Mouse (Mus musculus) ES-CJ7 (cell line): ENCODE measurements at regions not wholly inside any gene's neighbourhood (a gene's known extent, or its start where the extent isn't known, plus 50 kb on each side); places are given as distances from the start of the nearest gene placed in this dataset.
"Not testable (repeated sequence)": the region's sequence is repeated elsewhere in the genome, so short reads cannot be mapped to it uniquely, and the experiment has no call there.

Experiments used
- DNase-seq: peaks from one replicate; pipeline ENCODE4 v3.0.0; 2011; ENCODE audit warnings: low read depth, low spot score

DNA sequence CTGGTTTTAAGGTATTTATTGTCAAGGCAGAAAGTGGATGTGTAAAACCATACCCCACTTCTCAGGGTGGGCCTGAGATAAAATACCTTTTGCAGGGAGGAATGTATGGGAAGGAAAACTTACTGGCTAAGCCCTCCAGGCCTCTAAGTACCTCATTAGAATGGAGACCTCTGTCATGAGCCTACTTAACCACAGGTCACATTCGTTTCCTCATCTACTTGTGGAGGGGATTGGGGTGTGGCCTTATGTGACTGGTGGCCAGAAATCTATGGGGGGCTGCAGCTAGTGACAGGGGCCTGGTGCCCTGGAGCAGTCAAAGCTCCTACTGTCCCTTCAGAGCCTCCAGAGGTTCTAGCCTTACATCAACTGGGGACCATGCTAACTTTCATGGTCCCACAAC is 1020.0 kb downstream of the Adam6a start:
- no peak for DNase-seq

DNA sequence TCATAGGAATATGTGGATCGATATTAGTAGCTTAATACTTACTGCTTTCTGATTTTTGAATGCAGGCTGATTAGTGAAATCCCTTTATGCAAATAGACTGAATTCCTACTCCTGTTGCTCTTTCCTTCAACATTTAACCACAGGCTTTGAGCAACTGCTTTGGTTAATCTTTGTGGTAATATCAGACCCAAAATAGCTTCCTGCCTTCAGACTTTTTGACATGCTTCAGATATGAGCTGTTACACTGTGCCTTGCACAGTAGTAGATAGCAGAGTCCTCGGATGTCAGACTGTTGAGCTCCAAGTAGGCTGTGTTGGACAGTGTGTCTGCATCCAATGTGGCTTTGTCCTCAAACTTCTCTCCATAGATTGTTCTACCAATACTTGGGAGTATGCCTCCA is 1020.6 kb downstream of the Adam6a start:
- no peak for DNase-seq

DNA sequence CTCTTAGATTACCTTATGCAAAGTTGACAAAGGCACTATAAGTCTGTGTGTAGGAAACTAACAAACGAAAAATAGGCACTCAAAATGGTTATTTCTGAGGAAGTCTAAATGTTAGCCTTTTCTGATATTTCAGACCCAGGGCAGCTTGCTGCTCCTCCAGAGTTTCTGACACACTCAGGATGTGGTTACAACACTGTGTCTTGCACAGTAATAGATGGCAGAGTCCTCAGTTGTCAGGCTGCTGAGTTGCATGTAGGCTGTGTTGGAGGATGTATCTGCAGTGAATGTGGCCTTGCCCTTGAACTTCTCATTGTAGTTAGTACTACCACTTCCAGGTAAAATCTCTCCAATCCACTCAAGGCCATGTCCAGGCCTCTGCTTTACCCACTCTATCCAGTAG is 1039.7 kb downstream of the Adam6a start:
- no peak for DNase-seq

DNA sequence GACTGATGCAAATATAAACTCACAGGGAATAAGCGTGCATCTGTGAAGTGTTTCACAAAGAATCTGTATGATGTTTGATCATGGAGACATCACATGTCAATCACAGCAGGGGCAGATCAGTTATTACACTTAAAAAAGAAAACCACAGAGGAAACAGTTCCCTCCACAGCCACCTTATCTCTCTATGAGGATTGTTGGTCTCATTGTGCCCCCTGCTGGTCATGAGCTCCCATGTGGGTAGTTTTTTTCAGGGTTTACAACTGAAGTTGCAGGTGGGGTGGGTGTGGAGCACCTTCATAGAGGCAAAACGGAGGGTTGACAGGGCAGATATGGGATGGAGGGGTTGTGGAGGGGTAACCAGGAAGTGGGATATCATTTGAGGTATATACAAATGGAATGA is 1043.5 kb downstream of the Adam6a start:
- peak; percentile 58 for DNase-seq

DNA sequence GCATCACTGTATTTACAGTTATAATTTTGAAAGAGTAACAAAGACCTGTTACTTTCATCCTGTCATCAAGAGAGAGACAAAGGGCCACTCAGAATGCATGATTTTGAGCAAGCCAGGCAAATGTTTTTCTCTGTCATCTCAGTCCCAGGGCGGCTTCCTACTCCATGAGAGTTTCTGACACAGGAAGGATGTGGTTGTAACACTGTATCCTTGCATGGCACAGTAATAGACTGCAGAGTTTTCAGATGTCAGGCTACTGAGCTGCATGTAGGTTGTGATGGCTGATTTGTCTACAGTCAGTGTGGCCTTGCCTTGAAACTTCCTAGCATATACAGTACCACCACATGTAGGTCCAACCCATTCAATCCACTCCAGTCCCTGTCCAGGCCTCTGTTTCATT is 1054.0 kb downstream of the Adam6a start:
- DNase-seq = no peak

DNA sequence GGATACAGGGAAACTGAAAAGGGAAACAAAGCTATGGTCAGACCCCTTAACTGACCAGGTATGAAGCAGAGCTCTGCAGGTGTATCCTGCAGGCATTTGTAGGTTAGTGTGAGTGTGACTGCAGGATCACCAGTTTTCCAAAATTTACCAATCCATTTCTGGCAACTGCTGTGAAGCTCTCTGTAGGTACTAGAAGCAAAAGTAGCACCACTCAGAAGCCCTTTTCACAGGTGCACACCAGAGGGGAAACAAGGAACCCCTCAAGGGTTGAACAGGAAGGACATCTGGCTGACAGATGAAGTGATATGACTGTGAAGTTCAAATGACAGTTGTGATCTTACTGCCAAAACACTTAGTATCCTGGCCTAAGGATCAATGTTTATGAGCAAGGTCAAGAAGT is 1065.5 kb downstream of the Adam6a start:
- no peak for DNase-seq

DNA sequence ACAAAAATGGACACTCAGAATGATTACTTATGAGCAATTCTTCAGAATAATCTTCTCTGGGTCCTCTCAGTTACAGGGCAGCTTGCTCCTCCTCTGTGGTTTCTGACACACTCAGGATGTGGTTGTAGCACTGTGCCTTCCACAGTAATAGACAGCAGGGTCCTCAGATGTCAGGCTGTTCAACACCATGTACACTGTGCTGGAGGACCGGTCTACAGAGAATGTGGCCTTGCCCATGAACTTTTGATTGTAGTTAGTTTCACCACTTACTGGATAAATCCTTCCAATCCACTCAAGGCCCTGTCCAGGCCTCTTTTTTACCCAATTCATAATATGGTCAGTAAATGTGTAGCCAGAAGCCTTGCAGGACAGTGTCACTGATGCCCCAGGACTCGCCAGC is 1068.4 kb downstream of the Adam6a start:
- DNase-seq = no peak

DNA sequence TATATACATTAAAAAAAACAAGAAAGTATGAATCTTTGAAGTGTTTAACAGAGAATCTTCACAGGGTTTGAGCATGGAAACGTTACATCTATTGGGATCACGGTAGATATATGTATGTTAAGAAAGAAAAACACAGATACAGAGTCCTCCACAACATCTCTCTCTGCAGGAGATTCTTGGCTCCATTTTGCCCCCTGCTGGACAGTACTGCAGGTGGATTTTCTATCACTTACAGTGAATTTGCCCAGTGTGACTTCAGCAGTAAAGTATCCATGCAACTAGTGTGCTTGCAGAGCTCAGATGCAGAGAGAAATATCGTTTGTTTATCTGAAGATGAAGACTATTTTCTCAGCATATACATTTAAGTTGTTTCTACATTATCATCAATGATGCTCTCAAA is 1071.5 kb downstream of the Adam6a start:
- no peak for DNase-seq

DNA sequence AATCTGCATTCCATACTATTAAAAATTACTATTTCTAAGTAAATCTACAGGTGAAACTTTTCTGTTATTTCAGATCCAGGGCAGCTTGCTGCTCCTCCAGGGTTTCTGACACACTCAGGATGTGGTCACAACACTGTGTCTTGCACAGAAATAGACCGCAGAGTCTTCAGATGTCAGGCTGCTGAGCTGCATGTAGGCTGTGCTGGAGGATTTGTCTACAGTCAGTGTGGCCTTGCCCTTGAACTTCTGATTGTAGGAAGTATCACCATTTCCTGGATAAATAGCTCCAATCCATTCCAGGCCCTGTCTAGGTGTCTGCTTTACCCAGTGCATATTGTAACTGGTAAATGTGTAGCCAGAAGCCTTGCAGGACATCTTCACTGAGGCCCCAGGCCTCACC is 1072.0 kb downstream of the Adam6a start:
- DNase-seq = no peak

DNA sequence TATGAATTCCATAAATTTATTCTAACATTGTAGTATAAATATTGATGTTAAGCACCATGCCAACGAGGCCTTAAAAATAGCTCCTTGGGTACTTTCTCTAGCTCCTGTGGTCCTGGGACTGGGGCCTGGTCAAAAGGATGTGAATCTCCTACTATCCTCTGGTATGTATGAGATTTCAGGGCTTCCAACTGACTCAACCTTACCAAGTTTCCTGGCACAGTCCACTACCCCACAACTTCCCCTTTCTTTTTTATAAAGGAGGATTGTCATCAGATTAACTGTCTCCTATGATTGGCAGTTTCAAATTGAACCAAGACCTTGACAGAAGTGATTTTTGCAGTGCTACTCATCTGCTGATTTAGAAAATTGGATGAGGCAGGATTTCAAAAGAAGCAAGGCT is 1097.4 kb downstream of the Adam6a start:
- no peak for DNase-seq

DNA sequence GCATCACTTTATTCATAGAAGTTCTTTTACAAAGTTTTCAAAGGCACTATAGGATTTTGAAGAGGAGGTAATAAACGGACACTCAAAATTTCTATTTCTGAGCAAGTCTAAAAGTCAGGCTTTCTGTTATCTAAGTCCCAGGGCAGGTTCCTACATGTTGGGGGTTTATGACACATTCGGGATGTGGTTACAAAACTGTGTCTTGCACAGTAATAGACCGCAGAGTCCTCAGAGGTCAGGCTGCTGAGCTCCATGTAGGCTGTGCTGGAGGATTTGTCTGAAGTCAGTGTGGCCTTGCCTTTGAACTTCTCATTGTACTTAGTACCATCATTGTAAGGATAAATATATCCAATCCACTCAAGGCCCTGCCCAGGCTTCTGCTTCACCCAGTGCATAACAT is 1102.7 kb downstream of the Adam6a start:
- no peak for DNase-seq

DNA sequence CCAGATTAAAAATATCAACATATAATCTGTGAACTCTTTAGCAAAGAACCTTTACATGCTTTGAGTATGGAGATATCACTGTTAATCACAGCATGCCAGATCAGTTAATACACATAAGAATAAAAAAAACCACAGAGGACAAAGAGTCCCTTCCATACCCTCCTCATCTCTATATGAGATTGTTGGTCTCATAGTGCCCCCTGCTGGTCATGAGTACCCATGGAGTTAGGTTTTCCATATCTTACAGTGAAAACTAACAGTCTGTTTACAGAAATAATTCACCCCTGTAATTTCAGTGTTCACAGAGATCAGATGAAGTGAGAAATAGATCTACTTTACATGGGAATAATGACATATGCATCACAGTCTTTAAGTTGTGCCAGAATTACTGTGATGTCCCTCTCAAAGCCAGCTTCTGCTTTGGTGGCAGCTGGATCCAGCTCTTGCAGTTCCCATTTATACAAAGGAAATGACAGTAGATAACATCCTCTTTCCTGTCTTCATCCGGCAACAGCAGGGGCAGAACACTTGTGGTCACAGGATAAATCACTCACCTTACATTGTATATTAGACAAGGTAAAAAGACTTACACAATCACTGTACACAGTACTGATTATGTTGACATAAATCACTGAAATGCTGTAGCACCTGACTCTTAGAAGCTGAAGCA is 1106.9 kb downstream of the Adam6a start:
- not testable (repeated sequence) for DNase-seq

DNA sequence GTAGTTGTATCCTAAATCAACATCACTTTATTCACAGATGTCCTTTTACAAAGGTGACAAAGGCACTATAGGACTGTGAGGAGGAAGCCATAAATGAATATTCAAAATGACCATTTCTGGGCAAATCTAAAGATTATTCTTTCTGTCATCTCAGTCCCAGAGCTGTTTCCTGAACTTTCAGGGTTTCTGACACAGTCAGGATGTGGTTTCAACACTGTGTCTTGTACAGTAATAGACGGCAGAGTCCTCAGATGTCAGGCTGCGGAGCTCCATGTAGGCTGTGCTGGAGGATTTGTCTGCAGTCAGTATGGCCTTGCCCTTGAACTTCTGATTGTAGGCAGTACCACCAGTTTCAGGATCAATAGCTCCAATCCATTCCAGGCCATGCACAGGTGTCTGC is 1113.4 kb downstream of the Adam6a start:
- DNase-seq = not testable (repeated sequence)
